Mouse (Mus musculus) urinary bladder, postnatal 36 days (tissue): ENCODE measurements around the gene Mzt1.

Source experiments
- DNase-seq, 2 experiments: peaks; one replicate each; pipeline ENCODE4 v3.0.0; 2022; ENCODE audit warnings: low spot score in 2 of 2, mixed read lengths in 1 of 2

The Mzt1 gene

GRCm38 (mm10) chr14:99018691-99019090 is 27.2 kb downstream of the Mzt1 start:
- DNase-seq, result no peak

DNA sequence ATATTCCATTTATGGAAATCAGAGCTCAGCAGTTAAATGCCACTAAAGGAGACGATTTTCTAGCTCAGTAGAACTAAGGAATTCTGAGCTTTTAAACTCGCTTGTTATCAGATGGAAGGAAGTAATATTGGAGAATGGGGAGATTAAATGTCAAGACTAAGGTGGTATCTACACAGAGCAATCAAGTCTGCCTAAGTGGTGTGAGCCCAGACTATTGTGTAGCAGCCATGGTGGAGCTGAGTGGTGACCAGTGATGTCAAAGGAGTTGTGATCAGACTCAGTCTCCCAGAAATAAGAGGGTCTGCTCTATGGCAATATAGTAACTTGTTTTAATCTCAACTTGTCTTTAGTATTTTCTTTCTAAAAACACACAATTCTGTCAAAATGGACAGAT is 35.0 kb downstream of the Mzt1 start:
- no peak for DNase-seq

- DNase-seq, result no peak
These were observed 35.6 kb downstream of the Mzt1 start for GRCm38 (mm10) chr14:99010224-99010919.

GRCm38 (mm10) chr14:98994218-98994617 is 51.7 kb downstream of the Mzt1 start, which contains the start of gene Rpl36a-ps1:
Rpl36a-ps1 (minus strand) TSS chr14:98994318.
- DNase-seq, result no peak

- DNase-seq, result no peak
These were observed 53.5 kb downstream of the Mzt1 start for GRCm38 (mm10) chr14:98992482-98992881.

- no peak for DNase-seq
These were observed 55.3 kb downstream of the Mzt1 start for GRCm38 (mm10) chr14:98990636-98991035.

DNA sequence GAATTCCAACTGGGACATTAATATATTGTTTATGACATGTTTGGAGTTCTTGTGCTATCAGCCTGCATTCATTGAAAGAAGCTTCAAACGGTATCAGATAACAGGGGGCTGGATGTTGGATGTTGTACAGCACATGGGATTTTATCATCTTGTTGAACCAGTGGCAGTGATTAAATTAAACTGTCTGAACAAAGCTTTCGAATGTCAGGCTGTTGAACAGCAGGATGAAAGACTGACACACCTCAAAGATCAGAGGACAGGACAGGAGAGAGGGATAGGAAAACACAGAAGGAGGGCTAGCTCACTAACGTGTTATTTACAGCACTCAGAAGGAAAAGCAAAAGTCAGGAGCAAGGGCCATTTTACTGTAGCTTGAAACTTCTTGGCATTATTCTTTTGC is 56.1 kb downstream of the Mzt1 start:
- no peak for DNase-seq
